Mouse (Mus musculus) hindbrain, embryonic 11.5 days (tissue): ENCODE data around the gene Olfr160. TPM values are rescaled to one million over a fixed set of nuclear protein-coding genes. Genes with fewer than 3 reads are reported as not detected.

Experiments
- ATAC-seq: fragments of 200-750 bp; cut with Nextera tagmentation; 2 replicates; pipeline ENCODE4 v1.8.0; 2017; ENCODE audit warnings: mild to moderate bottlenecking, moderate TSS enrichment, moderate library complexity; ENCODE audit not compliant: low FRiP score
- DNase-seq: peaks from one replicate; pipeline ENCODE4 v3.0.0-alpha.2; 2015; ENCODE audit warnings: low spot score
- H3K27ac ChIP-seq: fragments of 300-500 bp; sonication (generic); 2 replicates; pipeline ENCODE4 v1.5.1; 2014; ENCODE audit warnings: mild to moderate bottlenecking, low read depth, low read length
- H3K27me3 ChIP-seq: fragments of 300-500 bp; sonication (generic); 2 replicates; pipeline ENCODE4 v1.6.1; 2014; ENCODE audit warnings: mild to moderate bottlenecking, low read length, moderate library complexity, mixed read lengths; ENCODE audit not compliant: control insufficient read depth, insufficient read depth
- H3K36me3 ChIP-seq: fragments of 300-500 bp; sonication (generic); 2 replicates; pipeline ENCODE4 v1.6.1; 2014; ENCODE audit warnings: mild to moderate bottlenecking, low read length, moderate library complexity, mixed read lengths; ENCODE audit not compliant: control insufficient read depth, insufficient read depth
- H3K4me1 ChIP-seq: fragments of 300-500 bp; sonication (generic); replicated peaks from 2 replicates; pipeline ENCODE4 v1.6.1; 2014; ENCODE audit warnings: low read length, mixed read lengths; ENCODE audit not compliant: control insufficient read depth, insufficient read depth
- H3K4me2 ChIP-seq: fragments of 300-500 bp; sonication (generic); replicated peaks from 2 replicates; pipeline ENCODE4 v1.6.1; 2014; ENCODE audit warnings: mild to moderate bottlenecking, low read depth, low read length
- H3K4me3 ChIP-seq: fragments of 300-500 bp; sonication (generic); 2 replicates; pipeline ENCODE4 v1.5.1; 2014; ENCODE audit warnings: low read depth, low read length
- H3K9ac ChIP-seq: fragments of 300-500 bp; sonication (generic); 2 replicates; pipeline ENCODE4 v1.6.1; 2014; ENCODE audit warnings: low read depth, low read length
- H3K9me3 ChIP-seq: fragments of 300-500 bp; sonication (generic); 2 replicates; pipeline ENCODE4 v1.6.1; 2016; ENCODE audit warnings: low read length; ENCODE audit not compliant: control insufficient read depth
- WGBS: fragments of 180-500 bp; shearing (Covaris S2); extraction: QIAGEN DNeasy Blood & Tissue Kit; methylation state at CpG from one replicate; pipeline ENCODE4 v1.1.7; 2014; 5-methylcytosine and 5-hydroxymethylcytosine counted together
- polyA plus RNA-seq: library from polyadenylated mRNA; unstranded; fragments of >200 nt; fragmentation: Nextera tagmentation; extraction: Ambion mirVana; gene quantifications from 2 replicates; pipeline ENCODE4 v1.2.1, GENCODE M21; 2014

The Olfr160 gene
- polyA plus RNA-seq, 1 experiment from 2014 or later: not detected

GRCm38 (mm10) chr9:37663210-37663609 lies 52.8 kb downstream of the Olfr160 start:
- DNase-seq: no peak

GRCm38 (mm10) chr9:37659413-37659812 lies 56.6 kb downstream of the Olfr160 start:
- DNase-seq (no peak), ATAC-seq (no peak)
- no peak overlapping the region for H3K27ac ChIP-seq
- no peaks in the 10 kb centered on the region for H3K36me3 ChIP-seq
- no peaks in the 10 kb centered on the region for H3K27me3 ChIP-seq
- no peak overlapping the region for H3K9ac ChIP-seq
- no peak overlapping the region for H3K4me2 ChIP-seq
- no peaks in the 10 kb centered on the region for H3K4me1 ChIP-seq
- H3K9me3 ChIP-seq: no peaks in the 10 kb centered on the region
- H3K4me3 ChIP-seq: no peak overlapping the region
- WGBS: 89% methylated on average over 6 of the region's 6 CpGs

More at GRCm38 (mm10) chr9:37663210-37663609, 52.8 kb downstream of the Olfr160 start:
- Histone ChIP-seq H3K27me3 (no peaks in the 10 kb centered on the region), H3K4me1 (no peaks in the 10 kb centered on the region), H3K9me3 (no peaks in the 10 kb centered on the region), H3K36me3 (no peaks in the 10 kb centered on the region), H3K9ac (no peak overlapping the region), H3K4me3 (no peak overlapping the region), H3K27ac (no peak overlapping the region), H3K4me2 (no peak overlapping the region)
- ATAC-seq: no peak
- 83% methylated on average over 1 of the region's 1 CpGs for WGBS

Other genes with a start within 250 kb of the Olfr160 start
- 41.1 and 42.3 TPM in 2 replicates for gene Msantd2, start 226.9 kb downstream of the Olfr160 start, polyA plus RNA-seq
- 29.1 and 31.2 TPM in 2 replicates for gene Esam, start 188.2 kb downstream of the Olfr160 start, polyA plus RNA-seq
- gene Vsig2, start 177.0 kb downstream of the Olfr160 start, polyA plus RNA-seq: 0.80 and 0.85 TPM in 2 replicates
- gene Nrgn, start 163.3 kb downstream of the Olfr160 start, polyA plus RNA-seq: 3.4 TPM in 2 replicates
- gene Siae, start 160.6 kb downstream of the Olfr160 start, polyA plus RNA-seq: 7.8 and 8.8 TPM in 2 replicates
- gene Spa17, start 102.5 kb downstream of the Olfr160 start, polyA plus RNA-seq: 19.8 and 22.2 TPM in 2 replicates
- gene Tbrg1, start 58.9 kb downstream of the Olfr160 start, polyA plus RNA-seq: 142 and 151 TPM in 2 replicates
- 0.07 and 0.28 TPM in 2 replicates for gene Panx3, start 47.0 kb downstream of the Olfr160 start, polyA plus RNA-seq
- gene Olfr874, start 28.9 kb upstream of the Olfr160 start, polyA plus RNA-seq: not detected in 2 replicates
- not detected in 2 replicates for gene Olfr875, start 55.6 kb upstream of the Olfr160 start, polyA plus RNA-seq
- gene Olfr876, start 86.8 kb upstream of the Olfr160 start, polyA plus RNA-seq: not detected in 2 replicates
- 0.11 TPM in 1 of 2 replicates, not detected in the other for gene Olfr877, start 138.0 kb upstream of the Olfr160 start, polyA plus RNA-seq
- not detected in 2 replicates for gene Olfr145, start 180.5 kb upstream of the Olfr160 start, polyA plus RNA-seq
- not detected in 2 replicates for gene Olfr878, start 201.6 kb upstream of the Olfr160 start, polyA plus RNA-seq